Mouse (Mus musculus) neural tube, embryonic 11.5 days (tissue): ENCODE measurements around the gene Grhpr. TPM values are rescaled to one million over a fixed set of nuclear protein-coding genes. Genes with fewer than 3 reads are reported as not detected.

ENCODE experiments used
- ATAC-seq: fragments of 200-750 bp; cut with Nextera tagmentation; 2 replicates; pipeline ENCODE4 v1.8.0; 2017; ENCODE audit warnings: moderate number of reproducible peaks, mild to moderate bottlenecking, moderate TSS enrichment, moderate library complexity; ENCODE audit not compliant: insufficient read depth, low FRiP score, low TSS enrichment
- DNase-seq: peaks from one replicate; pipeline ENCODE4 v3.0.0-alpha.2; 2015; ENCODE audit warnings: low spot score
- H3K27ac ChIP-seq: fragments of 300-500 bp; sonication (generic); 2 replicates; pipeline ENCODE4 v1.5.1; 2014; ENCODE audit warnings: low read depth, mild to moderate bottlenecking, low read length
- H3K27me3 ChIP-seq: fragments of 300-500 bp; sonication (generic); 2 replicates; pipeline ENCODE4 v1.6.1; 2014; ENCODE audit warnings: mild to moderate bottlenecking, low read length, mixed read lengths; ENCODE audit not compliant: control insufficient read depth, insufficient read depth
- H3K36me3 ChIP-seq: fragments of 300-500 bp; sonication (generic); 2 replicates; pipeline ENCODE4 v1.6.1; 2014; ENCODE audit warnings: mild to moderate bottlenecking, low read length, moderate library complexity, mixed read lengths; ENCODE audit not compliant: control insufficient read depth, insufficient read depth
- H3K4me1 ChIP-seq: fragments of 300-500 bp; sonication (generic); 2 replicates; pipeline ENCODE4 v1.6.1; 2014; ENCODE audit warnings: low read length, mixed read lengths; ENCODE audit not compliant: control insufficient read depth, insufficient read depth
- H3K4me2 ChIP-seq: fragments of 300-500 bp; sonication (generic); 2 replicates; pipeline ENCODE4 v1.6.1; 2014; ENCODE audit warnings: low read depth, mild to moderate bottlenecking, moderate library complexity
- H3K4me3 ChIP-seq: fragments of 300-500 bp; sonication (generic); 2 replicates; pipeline ENCODE4 v1.5.1; 2014; ENCODE audit warnings: low read depth, low read length
- H3K9ac ChIP-seq: fragments of 300-500 bp; sonication (generic); 2 replicates; pipeline ENCODE4 v1.6.1; 2014; ENCODE audit warnings: mild to moderate bottlenecking, low read length
- H3K9me3 ChIP-seq: fragments of 300-500 bp; sonication (generic); 2 replicates; pipeline ENCODE4 v1.6.1; 2016; ENCODE audit warnings: low read length; ENCODE audit not compliant: control insufficient read depth
- WGBS: fragments of 180-500 bp; shearing (Covaris S2); extraction: QIAGEN DNeasy Blood & Tissue Kit; methylation state at CpG from one replicate; pipeline ENCODE4 v1.1.7; 2014; 5-methylcytosine and 5-hydroxymethylcytosine counted together
- polyA plus RNA-seq: library from polyadenylated mRNA; unstranded; fragments of >200 nt; fragmentation: Nextera tagmentation; extraction: Ambion mirVana; gene quantifications from 2 replicates; pipeline ENCODE4 v1.2.1, GENCODE M21; 2014

Gene Grhpr
- polyA plus RNA-seq, 1 experiment from 2014 or later: 45.7 TPM

GRCm38 (mm10) chr4:44967402-44967801 is 13.8 kb upstream of the Grhpr start:
- H3K4me2 ChIP-seq: no peak overlapping the region
- H3K27me3 ChIP-seq: no peaks in the 10 kb centered on the region
- H3K9ac ChIP-seq: no peak overlapping the region
- no peaks in the 10 kb centered on the region for H3K9me3 ChIP-seq
- H3K4me3 ChIP-seq: no peak overlapping the region
- ATAC-seq (no peak), DNase-seq (no peak)
- WGBS: 87% methylated on average over 8 of the region's 8 CpGs
- H3K27ac ChIP-seq: no peak overlapping the region
- H3K36me3 ChIP-seq: no peaks in the 10 kb centered on the region
- H3K4me1 ChIP-seq: no peaks in the 10 kb centered on the region

- Histone ChIP-seq H3K4me3 (no peak overlapping the region), H3K9ac (no peak overlapping the region), H3K4me2 (no peak overlapping the region), H3K4me1 (no peaks in the 10 kb centered on the region), H3K9me3 (no peaks in the 10 kb centered on the region), H3K36me3 (no peaks in the 10 kb centered on the region), H3K27me3 (no peaks in the 10 kb centered on the region), H3K27ac (no peak overlapping the region)
- WGBS: 93% methylated on average over 7 of the region's 7 CpGs
- DNase-seq: no peak
- no peak for ATAC-seq
These were observed 11.1 kb upstream of the Grhpr start for GRCm38 (mm10) chr4:44970056-44970455.

- Histone ChIP-seq H3K9me3 (no peaks in the 10 kb centered on the region), H3K4me1 (no peaks in the 10 kb centered on the region), H3K27ac (no peak overlapping the region), H3K4me3 (no peak overlapping the region), H3K4me2 (no peak overlapping the region), H3K27me3 (no peaks in the 10 kb centered on the region), H3K9ac (no peak overlapping the region), H3K36me3 (no peaks in the 10 kb centered on the region)
- 22% methylated on average over 10 of the region's 10 CpGs for WGBS
- DNase-seq: peak; percentile 73
- ATAC-seq: no peak
These were observed 10.5 kb upstream of the Grhpr start for GRCm38 (mm10) chr4:44970612-44971110.

GRCm38 (mm10) chr4:44973450-44973849 is 7.7 kb upstream of the Grhpr start:
- ATAC-seq (0 out of 2 replicates have a peak, but pooled peaks have one; percentile 31), DNase-seq (peak; percentile 88)
- Histone ChIP-seq H3K4me2 (peak overlapping the region; percentile 24; the same call in 1 of the 2 replicates), H3K4me1 (no peaks in the 10 kb centered on the region), H3K36me3 (no peaks in the 10 kb centered on the region), H3K9ac (peak overlapping the region; percentile 31; the same call in 1 of the 2 replicates), H3K27ac (0 out of 2 replicates have a peak overlapping the region, but pooled peaks have one; percentile 17), H3K27me3 (no peaks in the 10 kb centered on the region), H3K4me3 (no peak overlapping the region), H3K9me3 (no peaks in the 10 kb centered on the region)
- 13% methylated on average over 9 of the region's 9 CpGs for WGBS

- Histone ChIP-seq H3K4me1 (no peaks in the 10 kb centered on the region), H3K27ac (0 out of 2 replicates have a peak overlapping the region, but pooled peaks have one; percentile 17), H3K36me3 (no peaks in the 10 kb centered on the region), H3K4me3 (no peak overlapping the region), H3K9ac (peak overlapping the region; percentile 31; the same call in 1 of the 2 replicates), H3K4me2 (peak overlapping the region; percentile 24; the same call in 1 of the 2 replicates), H3K27me3 (no peaks in the 10 kb centered on the region), H3K9me3 (no peaks in the 10 kb centered on the region)
- ATAC-seq: no peak
- no peak for DNase-seq
- WGBS: 55% methylated on average over 14 of the region's 14 CpGs
These were observed 7.3 kb upstream of the Grhpr start for GRCm38 (mm10) chr4:44973871-44974270.

- no peak overlapping the region for H3K4me3 ChIP-seq
- no peaks in the 10 kb centered on the region for H3K4me1 ChIP-seq
- no peak for DNase-seq
- no peak overlapping the region for H3K4me2 ChIP-seq
- ATAC-seq: no peak
- 76% methylated on average over 8 of the region's 8 CpGs for WGBS
- no peak overlapping the region for H3K27ac ChIP-seq
- no peak overlapping the region for H3K9ac ChIP-seq
- H3K9me3 ChIP-seq: no peaks in the 10 kb centered on the region
- H3K36me3 ChIP-seq: no peaks in the 10 kb centered on the region
- no peaks in the 10 kb centered on the region for H3K27me3 ChIP-seq
These were observed 6.9 kb upstream of the Grhpr start for GRCm38 (mm10) chr4:44974331-44974730.

- Histone ChIP-seq H3K9me3 (no peaks in the 10 kb centered on the region), H3K4me3 (no peak overlapping the region), H3K4me1 (no peaks in the 10 kb centered on the region), H3K27ac (no peak overlapping the region), H3K9ac (no peak overlapping the region), H3K36me3 (no peaks in the 10 kb centered on the region), H3K4me2 (no peak overlapping the region), H3K27me3 (no peaks in the 10 kb centered on the region)
- WGBS: 82% methylated on average over 6 of the region's 6 CpGs
- DNase-seq: no peak
- no peak for ATAC-seq
These were observed 5.1 kb upstream of the Grhpr start for GRCm38 (mm10) chr4:44976026-44976615.

- H3K9me3 ChIP-seq: no peaks in the 10 kb centered on the region
- DNase-seq: no peak
- 84% methylated on average over 10 of the region's 10 CpGs for WGBS
- H3K27ac ChIP-seq: no peak overlapping the region
- H3K36me3 ChIP-seq: no peaks in the 10 kb centered on the region
- no peak overlapping the region for H3K4me2 ChIP-seq
- no peak overlapping the region for H3K4me3 ChIP-seq
- no peaks in the 10 kb centered on the region for H3K27me3 ChIP-seq
- no peak for ATAC-seq
- H3K9ac ChIP-seq: no peak overlapping the region
- H3K4me1 ChIP-seq: no peaks in the 10 kb centered on the region
These were observed 4.1 kb upstream of the Grhpr start for GRCm38 (mm10) chr4:44976921-44977710.
